Mouse (Mus musculus): ENCODE data around the gene Spata32. TPM values are rescaled to one million over a fixed set of nuclear protein-coding genes. Genes with fewer than 3 reads are reported as not detected.

Spata32 gene
- polyA plus RNA-seq, 1 experiment from 2014 or later: 0.17 TPM

Other genes with a start within 250 kb of the Spata32 start
- 31.2 and 32.3 TPM in 2 replicates for gene Nmt1, start 190.2 kb downstream of the Spata32 start, polyA plus RNA-seq (2015; fragmentation: Nextera tagmentation; extraction: Ambion mirVana)
- 161 and 171 TPM in 2 replicates for gene Dcakd, start 190.1 kb downstream of the Spata32 start, polyA plus RNA-seq (2015; fragmentation: Nextera tagmentation; extraction: Ambion mirVana)
- 0.98 and 1.6 TPM in 2 replicates for gene Plcd3, start 116.8 kb downstream of the Spata32 start, polyA plus RNA-seq (2015; fragmentation: Nextera tagmentation; extraction: Ambion mirVana)
- gene Acbd4, start 116.8 kb downstream of the Spata32 start, polyA plus RNA-seq (2015; fragmentation: Nextera tagmentation; extraction: Ambion mirVana): 8.5 and 9.9 TPM in 2 replicates
- gene Hexim1, start 102.2 kb downstream of the Spata32 start, polyA plus RNA-seq (2015; fragmentation: Nextera tagmentation; extraction: Ambion mirVana): 3.6 and 3.9 TPM in 2 replicates
- gene Hexim2, start 86.0 kb downstream of the Spata32 start, polyA plus RNA-seq (2015; fragmentation: Nextera tagmentation; extraction: Ambion mirVana): 17.3 and 17.6 TPM in 2 replicates
- gene Fmnl1, start 47.3 kb downstream of the Spata32 start, polyA plus RNA-seq (2015; fragmentation: Nextera tagmentation; extraction: Ambion mirVana): 3.0 and 4.2 TPM in 2 replicates
- 0.72 and 0.95 TPM in 2 replicates for gene 1700023F06Rik, start 9.9 kb downstream of the Spata32 start, polyA plus RNA-seq (2015; fragmentation: Nextera tagmentation; extraction: Ambion mirVana)
- gene Map3k14, start 49.0 kb upstream of the Spata32 start, polyA plus RNA-seq (2015; fragmentation: Nextera tagmentation; extraction: Ambion mirVana): 3.5 and 4.7 TPM in 2 replicates
- 4.4 and 4.8 TPM in 2 replicates for gene Arhgap27, start 145.3 kb upstream of the Spata32 start, polyA plus RNA-seq (2015; fragmentation: Nextera tagmentation; extraction: Ambion mirVana)
- 8.7 TPM in 2 replicates for gene Plekhm1, start 194.3 kb upstream of the Spata32 start, polyA plus RNA-seq (2015; fragmentation: Nextera tagmentation; extraction: Ambion mirVana)